Mouse (Mus musculus) left cerebral cortex, postnatal 36 days (tissue): Measurements from ENCODE around the gene Chl1. TPM values are rescaled to one million over a fixed set of nuclear protein-coding genes. Genes with fewer than 3 reads are reported as not detected.

Experiments
- DNase-seq, 2 experiments: peaks; one replicate each; pipeline ENCODE4 v3.0.0; 2021 to 2022; ENCODE audit warnings: low spot score in 2 of 2, mixed read lengths in 1 of 2
- intact Hi-C: fragments of 180-260 bp; cut with DNase I; formaldehyde crosslinking; loops from one replicate; pipeline ENCODE4 v1.15.1; 2025
- total RNA-seq, 2 experiments: library from RNA; stranded (reverse); gene quantifications; 2 replicates each; pipeline ENCODE4 v1.2.3; 2021

Gene Chl1
- 100 to 1,000 TPM; 114 to 125 TPM for total RNA-seq

DNA sequence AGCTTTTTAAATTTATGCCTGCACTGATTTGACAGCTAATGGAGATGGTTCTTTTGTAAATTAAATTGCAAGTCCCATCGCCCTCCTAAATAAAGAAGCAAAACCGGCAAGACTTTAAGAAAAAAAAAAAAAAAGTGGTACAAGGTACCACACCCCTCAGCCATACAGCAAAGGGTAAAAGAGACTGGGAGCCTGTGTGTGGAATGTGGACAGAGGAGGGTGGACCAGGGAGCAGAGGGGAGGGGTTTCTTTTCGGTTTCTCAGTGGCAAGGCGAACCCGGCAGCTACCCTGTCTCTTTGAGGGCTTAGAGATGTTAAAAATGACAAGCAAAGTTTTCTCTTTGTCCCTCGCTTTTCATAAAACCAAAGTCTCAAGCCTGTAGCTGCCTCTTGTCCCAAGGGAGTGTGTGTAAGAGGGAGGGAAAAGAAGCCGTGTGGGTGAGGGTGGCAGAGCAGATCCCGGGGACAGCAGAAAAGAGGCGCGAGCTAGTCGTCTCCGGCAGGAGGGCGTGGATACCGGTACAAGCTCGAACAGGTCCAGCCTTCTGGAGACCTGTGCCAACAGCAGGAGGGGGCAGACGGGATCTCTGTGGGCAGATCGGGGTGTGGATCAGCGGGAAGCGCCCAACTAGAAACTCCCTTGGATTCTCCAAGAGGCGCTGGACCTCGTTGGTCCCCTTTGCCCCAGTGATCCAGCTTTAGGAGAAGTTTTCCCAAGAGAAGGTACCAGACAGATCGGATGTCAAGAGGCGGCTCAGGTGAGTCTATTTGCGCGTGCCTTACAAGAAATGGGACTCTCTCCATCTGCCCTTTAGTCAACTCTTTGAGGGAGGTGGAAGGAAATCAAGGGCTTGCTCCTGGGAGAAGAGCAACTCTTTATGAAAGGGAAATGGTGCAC, at the start of gene Chl1:
Chl1 (plus strand) TSS at position 195 of the 898 bp plus-strand sequence.
- DNase-seq = peak; percentile 51 to 57
- intact Hi-C loops = loop anchor here (5.0 kb wide), 2 partner anchors 172 to 203 kb away; no protein-coding TSS in a partner anchor

DNA sequence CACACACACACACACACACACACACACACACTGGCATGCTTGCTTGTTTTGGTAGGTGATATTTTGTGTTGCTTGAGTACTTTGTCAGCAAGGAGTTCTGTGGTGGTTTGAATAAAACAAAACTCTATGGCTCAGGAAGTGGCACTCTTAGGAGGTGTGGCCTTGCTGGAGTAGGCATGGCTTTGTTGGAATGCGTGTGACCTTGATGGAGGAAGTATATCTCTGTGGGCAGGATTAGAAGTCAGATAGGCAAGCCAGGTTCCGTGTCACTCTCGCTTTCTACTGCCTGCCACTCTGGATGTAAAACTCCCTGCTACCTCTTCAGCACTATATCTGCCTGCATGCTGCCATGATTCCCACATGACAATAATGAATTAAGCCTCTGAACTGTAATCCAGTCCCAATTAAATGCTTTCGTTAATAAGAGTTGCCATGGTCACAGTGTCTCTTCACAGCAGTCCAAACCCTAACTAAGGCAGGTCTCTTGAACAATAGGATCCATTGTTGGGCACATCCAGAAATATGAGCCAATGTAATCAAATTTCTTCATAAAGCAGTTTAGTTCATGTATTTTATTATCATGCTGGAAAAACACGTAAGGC, 44.8 kb upstream of the Chl1 start:
- intact Hi-C loops = no loop called here

DNA sequence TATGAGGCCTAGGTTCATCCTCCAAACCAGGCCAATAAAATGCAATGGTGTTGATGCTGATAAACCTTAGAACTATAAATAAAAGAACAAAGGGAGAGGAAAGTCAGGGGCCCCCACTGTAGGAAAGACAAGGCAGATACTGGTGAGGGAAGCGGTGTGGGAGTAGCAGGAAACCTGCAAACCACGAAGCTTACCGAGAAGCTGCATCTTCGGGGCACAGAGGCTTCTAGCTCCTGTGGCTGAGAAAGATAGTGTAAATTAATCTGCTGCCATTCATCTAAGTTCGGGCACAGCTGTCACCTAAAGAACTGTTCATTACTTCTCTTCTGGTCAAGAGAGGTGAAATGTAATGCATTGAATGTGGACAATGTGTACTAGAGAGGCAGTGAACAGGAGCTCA, 37.1 kb upstream of the Chl1 start:
- no peak for DNase-seq
- intact Hi-C loops = no loop called here

More for the DNA sequence above, 44.8 kb upstream of the Chl1 start:
- no peak for DNase-seq

DNA sequence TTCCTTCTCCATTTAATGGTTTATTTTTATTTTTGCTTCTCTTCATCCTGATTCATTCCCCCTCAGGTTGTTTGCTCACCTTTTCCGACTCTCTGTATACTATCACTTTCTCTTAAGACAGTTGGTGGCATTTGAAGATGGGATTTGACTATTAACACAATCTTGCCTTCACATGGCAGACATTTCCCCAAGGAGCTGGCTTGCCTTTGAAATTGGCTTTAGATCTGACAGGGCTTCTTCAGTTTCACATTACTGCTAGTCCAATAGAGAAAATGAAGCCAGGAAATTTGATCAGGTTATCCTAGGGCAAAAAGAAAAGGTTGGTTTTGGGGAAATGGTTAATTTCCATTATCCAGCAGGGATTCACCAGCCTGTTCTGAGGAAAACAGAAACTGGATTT, 23.2 kb upstream of the Chl1 start:
- intact Hi-C loops = no loop called here
- no peak for DNase-seq

DNA sequence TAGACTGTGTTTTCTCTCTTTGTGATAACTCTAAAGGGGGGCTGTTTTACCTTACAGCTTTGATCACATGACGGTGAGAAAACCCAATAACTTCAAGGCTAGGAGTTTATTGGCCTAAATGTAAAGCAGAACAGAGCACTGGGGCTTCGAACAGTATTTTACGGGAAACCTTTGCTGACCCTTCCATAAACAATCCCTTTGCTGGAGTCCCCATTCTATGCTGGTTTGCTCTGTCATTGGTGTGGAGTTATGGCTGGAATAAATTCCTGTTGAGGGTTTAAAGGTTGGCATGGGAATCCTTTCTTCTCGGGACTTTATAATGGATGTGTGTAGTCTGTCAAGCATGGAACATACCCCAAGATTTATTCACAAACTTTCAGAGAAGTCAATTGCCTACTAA, 12.0 kb upstream of the Chl1 start:
- DNase-seq = no peak
- intact Hi-C loops = no loop called here

DNA sequence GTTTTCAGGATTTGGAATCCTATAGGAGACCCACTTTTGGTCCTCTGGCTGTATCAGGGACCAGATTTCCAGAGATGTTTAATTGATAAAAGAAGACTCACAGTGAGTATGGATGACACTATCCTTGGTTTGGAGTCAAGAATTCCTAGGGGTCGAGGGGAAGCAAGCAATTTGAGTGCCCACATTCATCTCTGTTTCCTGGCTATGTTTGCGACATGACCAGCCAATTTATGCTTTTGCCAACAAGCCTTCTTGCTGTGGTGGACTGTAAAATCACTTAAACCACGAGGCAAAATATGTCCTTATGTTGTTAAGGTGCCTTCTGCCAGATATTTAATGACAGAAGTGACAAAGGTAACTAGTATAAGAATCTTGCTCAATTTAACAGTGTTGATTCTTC, 6.3 kb upstream of the Chl1 start:
- intact Hi-C loops = no loop called here
- no peak for DNase-seq

DNA sequence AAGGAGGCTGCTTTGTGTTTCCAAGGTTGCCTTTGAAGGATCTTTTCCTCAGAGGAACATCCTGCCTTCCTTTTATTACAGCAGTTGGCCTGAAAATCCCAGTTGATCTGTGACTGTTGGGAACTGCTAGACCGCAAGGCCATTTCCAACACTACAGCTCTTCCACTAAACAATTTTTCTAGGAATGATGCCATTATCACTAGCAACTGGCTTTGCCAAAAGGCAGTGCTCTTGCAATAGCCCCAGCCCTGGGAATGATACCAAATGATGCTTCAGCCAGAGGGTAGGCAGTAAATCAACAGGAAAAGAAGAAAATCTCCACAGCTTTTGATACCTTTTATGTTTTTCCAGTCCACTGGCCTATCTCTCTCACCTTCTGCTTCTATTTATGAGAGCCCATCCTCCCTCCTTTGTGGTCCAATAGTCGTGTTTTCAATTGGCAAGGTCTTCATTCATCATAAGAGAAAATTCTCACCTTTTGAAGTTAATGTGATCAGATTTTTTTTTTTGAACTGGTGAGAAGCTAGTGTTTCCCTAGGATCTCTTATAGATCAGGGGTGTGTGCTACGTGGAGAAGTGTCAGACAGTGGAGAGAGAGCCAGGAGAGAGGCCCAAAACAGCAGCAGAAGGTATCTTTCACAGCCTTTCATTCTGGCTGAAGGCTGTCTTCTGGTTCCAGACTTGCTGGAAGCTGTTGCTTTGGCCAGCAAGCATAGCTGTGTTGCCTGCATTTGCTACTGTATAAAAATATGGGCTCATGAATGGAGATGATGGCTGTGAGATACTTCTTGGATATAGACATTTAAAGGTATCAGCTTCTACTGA, 2.4 kb upstream of the Chl1 start:
- DNase-seq = no peak
- intact Hi-C loops = no loop called here

DNA sequence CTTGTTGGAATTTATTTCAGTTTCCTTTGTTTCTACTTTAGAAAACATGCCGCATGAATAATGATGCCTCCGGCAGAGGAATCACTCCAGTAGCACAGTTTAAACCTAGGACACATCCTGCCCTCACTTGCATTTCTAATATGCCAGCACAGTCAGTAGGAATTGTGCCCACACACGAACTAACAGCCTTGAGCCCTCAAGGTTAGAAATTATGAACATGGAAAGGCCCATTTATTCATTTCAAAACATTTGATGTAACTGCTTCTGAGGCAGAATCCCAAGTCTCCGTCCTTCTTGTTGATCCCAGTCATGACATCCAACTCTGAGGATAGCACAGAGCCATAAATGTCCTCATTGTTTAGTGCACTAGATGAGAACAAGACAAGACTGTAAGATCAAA, 790 bp upstream of the Chl1 start:
- no peak for DNase-seq
- intact Hi-C loops = no loop called here

DNA sequence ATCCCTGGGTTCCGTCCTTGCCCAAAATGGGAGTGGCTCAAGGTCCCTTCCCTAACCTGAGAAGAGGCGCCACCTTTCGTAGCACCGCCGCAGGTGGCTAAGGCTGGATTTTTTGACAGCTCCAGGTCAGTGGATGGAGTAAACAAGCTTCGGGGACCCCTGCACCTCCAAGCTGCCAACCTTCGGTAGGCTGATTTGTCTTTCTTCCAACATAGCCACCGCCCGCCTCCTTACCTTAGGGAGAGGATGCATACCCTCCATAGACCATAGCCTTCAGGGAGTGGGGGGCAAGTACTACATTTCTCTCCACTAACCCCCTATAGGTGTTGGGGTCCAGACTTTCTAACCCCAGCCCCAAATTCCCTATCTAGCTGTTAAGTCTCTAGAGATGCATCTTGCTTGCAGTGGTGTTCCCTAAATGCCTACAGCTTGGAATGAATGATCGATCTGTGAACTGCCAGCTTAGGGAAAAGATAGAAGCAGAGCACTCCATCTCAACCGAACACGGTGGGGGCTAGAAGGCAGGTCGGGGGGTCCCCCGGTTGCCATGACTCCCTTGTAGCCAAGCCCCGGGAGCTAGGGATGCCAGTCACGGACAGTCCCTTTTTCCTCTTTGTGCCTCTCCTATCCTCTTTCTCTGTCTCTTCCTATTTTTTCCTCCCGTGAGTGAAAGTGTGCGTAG, 1.0 kb downstream of the Chl1 start:
- peak; percentile 25 to 45 for DNase-seq
- intact Hi-C loops = loop anchor here (5.0 kb wide), 2 partner anchors 171 to 204 kb away; no protein-coding TSS in a partner anchor

DNA sequence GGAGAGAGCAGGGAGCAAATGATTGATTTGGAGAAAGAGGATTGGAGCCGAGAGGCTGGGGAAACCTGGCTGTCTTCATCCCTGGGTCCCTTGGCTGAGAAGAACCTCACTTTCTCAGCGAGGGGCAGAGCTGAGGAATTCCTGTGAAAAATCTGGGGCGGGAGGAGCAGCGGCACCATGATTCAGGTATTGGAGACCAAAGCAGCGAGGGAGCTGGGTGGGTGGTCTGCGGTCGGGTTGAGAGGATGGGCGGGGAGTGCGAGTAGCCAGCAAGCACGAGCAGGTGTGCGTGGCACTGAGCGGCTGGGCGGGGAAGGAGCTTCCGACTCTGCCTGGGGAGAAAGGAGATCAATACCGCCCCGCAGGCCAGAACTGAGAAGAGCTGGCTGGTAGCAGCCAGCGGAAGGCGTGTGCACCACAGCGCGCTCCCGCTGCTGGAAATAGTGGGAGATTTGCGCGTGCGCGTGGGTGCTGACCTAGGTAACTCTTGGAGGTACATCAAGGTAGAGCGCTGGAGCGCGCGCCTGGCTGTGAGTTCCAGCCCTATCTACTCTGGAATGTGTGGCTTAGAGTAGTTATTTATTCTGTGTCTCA, 1.7 kb downstream of the Chl1 start:
- intact Hi-C loops = loop anchor here (5.0 kb wide), 2 partner anchors 170 to 205 kb away; no protein-coding TSS in a partner anchor
- peak; percentile 81 to 83 for DNase-seq

DNA sequence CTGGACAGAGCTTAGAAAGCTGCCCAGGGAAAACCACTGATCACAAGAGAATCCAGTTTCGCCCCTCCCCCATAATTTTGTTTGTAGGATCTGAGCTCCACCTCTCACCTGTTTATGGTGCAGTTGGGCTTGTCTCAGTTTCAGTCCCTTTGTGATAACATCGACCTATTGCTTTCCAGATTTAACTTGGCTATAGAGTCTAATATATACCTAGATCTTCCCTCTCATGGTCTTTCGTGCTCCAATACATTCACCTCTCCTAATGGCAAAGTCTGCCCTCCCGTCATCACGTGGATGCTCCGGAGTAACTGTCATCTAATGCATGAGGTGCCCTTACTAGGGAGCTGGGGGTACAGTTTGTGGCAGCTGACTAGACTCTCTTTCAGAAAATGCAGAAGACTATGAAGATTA, 2.5 kb downstream of the Chl1 start:
- DNase-seq = peak; percentile 26 to 29
- intact Hi-C loops = loop anchor here (5.0 kb wide), 2 partner anchors 169 to 206 kb away; no protein-coding TSS in a partner anchor

DNA sequence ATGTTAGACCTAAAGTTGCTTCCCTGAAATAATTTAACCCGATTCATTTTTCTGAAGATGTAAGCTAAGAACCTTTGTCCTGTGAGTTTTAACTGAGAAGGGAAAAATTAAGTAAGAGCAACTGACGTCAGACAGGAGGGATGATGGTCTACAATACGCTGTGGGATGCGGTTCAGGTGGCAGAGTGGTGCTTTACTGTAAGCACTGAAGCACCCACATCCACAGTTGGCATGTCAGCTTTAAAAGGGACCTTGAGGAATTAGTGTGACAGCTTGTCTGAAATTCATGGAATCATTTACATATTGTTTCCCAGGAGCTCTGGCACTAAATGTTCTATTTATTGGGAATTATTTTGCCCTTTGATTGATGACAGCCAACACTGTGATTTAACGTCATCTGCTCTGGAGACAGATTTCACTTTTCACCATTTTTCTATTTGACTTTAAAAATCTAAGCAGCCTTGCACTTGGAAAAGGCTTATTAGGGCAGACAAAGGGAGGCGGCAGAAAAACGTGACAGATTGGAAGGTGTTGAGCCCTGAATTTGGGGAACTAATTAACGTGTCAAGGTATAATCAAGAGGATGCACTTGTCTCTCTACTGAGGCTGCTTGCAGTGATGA, 3.3 kb downstream of the Chl1 start:
- intact Hi-C loops = loop anchor here (5.0 kb wide), 2 partner anchors 169 to 206 kb away; no protein-coding TSS in a partner anchor
- no peak for DNase-seq

DNA sequence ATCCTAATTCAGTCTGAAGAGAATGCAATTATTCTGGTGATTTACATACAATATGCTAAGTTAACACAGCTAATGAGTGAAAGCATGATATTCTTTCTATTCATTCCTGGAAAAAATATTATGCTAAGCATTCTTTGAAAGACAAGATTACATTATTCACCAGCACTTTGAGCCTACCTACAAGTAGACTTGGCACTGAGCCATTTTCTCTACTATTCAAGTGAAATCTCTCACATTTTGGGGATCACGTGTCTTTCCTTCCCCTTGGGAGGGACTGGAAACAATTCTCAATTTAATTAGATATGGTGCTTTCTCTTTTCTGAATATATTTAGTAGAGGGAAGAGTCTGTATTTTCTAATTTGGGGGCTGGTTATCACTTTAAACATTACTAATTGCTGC, 4.0 kb downstream of the Chl1 start:
- no peak for DNase-seq
- intact Hi-C loops = loop anchor here (5.0 kb wide), 2 partner anchors 168 to 207 kb away; no protein-coding TSS in a partner anchor

DNA sequence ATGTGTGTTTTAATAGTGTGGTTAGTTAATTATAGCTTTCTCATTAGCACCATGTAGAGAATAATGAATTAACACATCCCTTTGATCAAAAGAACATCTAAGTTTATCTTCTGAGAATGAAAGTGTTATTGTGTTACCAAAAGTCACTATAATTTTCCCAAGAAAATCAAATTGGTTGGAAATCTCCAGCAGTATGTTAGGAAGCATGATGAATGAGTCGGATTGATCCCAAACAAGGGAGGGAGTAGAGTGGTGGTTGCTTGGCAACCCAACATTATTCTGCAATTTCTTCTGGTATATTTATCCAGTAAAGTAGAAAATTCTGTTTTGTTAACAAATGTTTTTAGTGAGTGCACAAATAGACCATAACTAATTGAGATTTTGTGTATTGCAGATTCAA, 4.4 kb downstream of the Chl1 start:
- intact Hi-C loops = loop anchor here (5.0 kb wide), 2 partner anchors 168 to 207 kb away; no protein-coding TSS in a partner anchor
- no peak for DNase-seq

DNA sequence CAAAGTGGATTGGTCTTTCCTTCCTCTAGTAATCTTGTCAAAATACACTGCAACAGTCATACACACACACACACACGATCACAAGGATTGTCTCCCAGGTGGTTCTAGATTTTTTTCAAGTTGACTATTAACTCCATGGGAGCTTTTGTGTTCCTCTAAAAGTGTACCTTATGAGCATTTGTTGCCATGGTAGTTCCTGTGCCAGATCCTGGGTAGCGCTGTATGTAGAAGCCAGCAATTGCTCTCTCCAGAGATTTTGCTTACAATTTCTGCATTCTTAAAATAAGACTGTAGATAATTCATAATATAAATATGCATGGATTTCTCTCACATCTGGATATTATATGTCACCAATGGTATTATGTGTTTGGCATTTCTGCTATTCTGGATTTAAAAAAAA, 9.2 kb downstream of the Chl1 start:
- DNase-seq = no peak
- intact Hi-C loops = no loop called here

DNA sequence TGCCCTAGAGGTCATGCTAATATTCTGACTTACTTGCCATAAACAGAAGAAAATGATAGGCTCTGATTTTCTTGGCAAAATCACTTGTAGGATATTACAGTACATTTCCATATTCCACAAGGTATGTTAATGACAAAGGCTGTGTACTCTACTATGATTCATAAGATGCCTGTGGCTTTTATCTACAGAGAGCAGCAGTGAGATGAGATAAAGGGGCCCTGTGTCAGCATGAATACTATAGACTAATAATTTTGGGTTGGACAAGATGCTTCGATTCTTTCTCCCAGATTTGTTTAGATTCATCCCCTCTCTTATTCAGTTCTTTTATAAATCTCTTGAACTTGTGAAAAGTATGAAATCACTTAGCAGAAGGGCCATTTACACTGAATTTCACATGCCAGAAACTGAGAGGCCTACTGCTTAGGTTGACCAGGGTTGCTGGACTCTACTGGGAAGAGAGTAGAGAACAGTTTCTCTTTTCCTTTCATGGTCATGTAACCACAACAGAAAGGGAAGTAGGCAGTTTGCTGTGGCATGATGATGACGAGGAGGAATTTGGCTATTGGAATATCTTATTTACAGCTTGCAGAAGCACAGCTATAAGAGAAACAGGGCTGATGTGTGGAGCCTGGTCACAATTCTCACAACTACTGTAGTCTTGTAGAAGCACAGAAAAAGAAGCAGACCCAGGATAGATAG, 15.1 kb downstream of the Chl1 start:
- DNase-seq = no peak
- intact Hi-C loops = no loop called here

DNA sequence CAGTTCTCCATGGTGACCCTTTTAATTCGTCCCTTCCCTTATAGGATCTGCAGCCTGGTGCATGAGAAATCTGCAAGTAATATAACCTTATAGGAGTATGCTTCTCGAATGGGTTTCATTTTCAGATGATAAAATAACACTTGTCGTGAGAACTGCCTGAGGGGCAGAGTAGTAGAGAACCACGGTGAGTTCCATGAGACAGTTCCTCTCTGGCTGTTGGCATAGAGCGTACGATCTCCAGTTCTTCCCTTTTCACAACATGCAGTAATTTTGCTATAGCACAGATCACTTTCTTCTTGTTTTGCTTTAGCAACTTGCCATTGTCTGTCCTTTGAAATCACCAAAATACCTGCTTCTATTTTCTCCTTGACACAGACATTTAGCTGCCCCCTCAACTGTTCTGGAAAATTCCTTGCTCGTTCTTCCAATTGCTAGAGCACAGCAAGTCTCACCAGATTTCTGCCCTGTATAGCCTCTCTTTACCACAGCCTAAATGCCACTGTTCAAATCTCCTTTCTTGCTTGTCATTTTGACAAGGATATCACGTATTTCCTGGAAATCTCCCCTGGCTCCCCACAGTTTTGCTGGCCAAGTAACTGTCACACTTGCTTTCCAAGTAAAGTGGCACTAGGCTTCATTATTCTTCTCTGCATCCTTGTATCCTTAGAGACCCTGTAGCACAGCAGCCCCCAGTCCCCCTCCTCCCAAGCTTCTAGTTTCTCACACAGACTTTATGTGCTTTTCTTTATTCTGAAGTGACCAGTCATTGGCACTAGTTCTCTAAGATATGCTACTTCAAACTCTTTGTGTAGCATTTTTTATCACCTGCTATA, 16.8 kb downstream of the Chl1 start:
- no peak for DNase-seq
- intact Hi-C loops = no loop called here
